Mouse (Mus musculus) G1E (cell line): ENCODE measurements around the gene Zfhx2. TPM values are rescaled to one million over a fixed set of nuclear protein-coding genes. Genes with fewer than 3 reads are reported as not detected.

ENCODE experiments used
- ATAC-seq: 2 replicates; pipeline ENCODE4 v1.8.0; 2016; ENCODE audit warnings: mild to moderate bottlenecking; ENCODE audit not compliant: insufficient number of reproducible peaks, poor library complexity, low FRiP score, severe bottlenecking; ENCODE audit errors: extremely low read depth
- DNase-seq: peaks from one replicate; pipeline ENCODE4 v3.0.0; 2012; ENCODE audit warnings: low spot score
- H3K27me3 ChIP-seq: 2 replicates; pipeline ENCODE4 v1.6.1; 2012; ENCODE audit warnings: mild to moderate bottlenecking, low read length, inconsistent platforms; ENCODE audit not compliant: insufficient read depth
- H3K36me3 ChIP-seq: replicated peaks from 2 replicates; pipeline ENCODE3; 2012; ENCODE audit warnings: mild to moderate bottlenecking, inconsistent platforms
- H3K4me1 ChIP-seq: 2 replicates; pipeline ENCODE4 v1.6.1; 2012; ENCODE audit warnings: low read depth, low read length, inconsistent platforms, mixed read lengths; ENCODE audit not compliant: insufficient read depth
- H3K4me3 ChIP-seq: 2 replicates; pipeline ENCODE4 v1.5.1; 2012; ENCODE audit warnings: low read depth, mild to moderate bottlenecking, inconsistent platforms, low read length, moderate library complexity, mixed read lengths
- H3K9me3 ChIP-seq: replicated peaks from 2 replicates; pipeline ENCODE4 v1.6.1; 2012; ENCODE audit warnings: inconsistent platforms
- CTCF ChIP-seq: IDR thresholded peaks from 2 replicates; pipeline ENCODE4 v1.5.1; 2012; ENCODE audit warnings: low read depth, low read length, inconsistent platforms, mixed read lengths
- GATA1 ChIP-seq: IDR thresholded peaks from 2 replicates; pipeline ENCODE4 v1.6.1; 2012; ENCODE audit warnings: borderline replicate concordance, low read length, inconsistent platforms, mixed read lengths
- GATA2 ChIP-seq: IDR thresholded peaks from 2 replicates; pipeline ENCODE4 v1.6.1; 2012; ENCODE audit warnings: low read depth, low read length, inconsistent platforms, borderline replicate concordance
- POLR2AphosphoS5 ChIP-seq: IDR thresholded peaks from 2 replicates; pipeline ENCODE4 v1.6.1; 2012; ENCODE audit warnings: low read depth, low read length, inconsistent platforms; ENCODE audit not compliant: insufficient replicate concordance
- TAL1 ChIP-seq: conservative IDR thresholded peaks from 2 replicates; pipeline ENCODE4 v1.6.1; 2012; ENCODE audit warnings: low read depth, low read length, inconsistent platforms, mixed read lengths
- polyA plus RNA-seq: library from polyadenylated mRNA; stranded (reverse); fragments of >175 nt; gene quantifications from 2 replicates; pipeline ENCODE4 v1.2.3, GENCODE M21; 2012
- total RNA-seq, 2 experiments: library from RNA; stranded (forward) in 1 of 2; stranded (reverse) in 1 of 2; fragments of 200-1000 nt in 1 of 2; fragments of >200 nt in 1 of 2; fragmentation: Nextera tagmentation in 1 of 2; gene quantifications; 2 replicates each; pipeline ENCODE4 v1.2.3; 2014 to 2017

The Zfhx2 gene
- total and polyA plus RNA-seq, 3 experiments, result 1.9 to 7.9 (median 2.8) TPM

- ATAC-seq, result no peak
- H3K4me3 ChIP-seq, result no peak overlapping the region
- peaks cover 34% of the 10 kb centered on the region for H3K4me1 ChIP-seq
These were observed 11.0 kb downstream of the Zfhx2 start for GRCm38 (mm10) chr14:55081105-55081504.

DNA sequence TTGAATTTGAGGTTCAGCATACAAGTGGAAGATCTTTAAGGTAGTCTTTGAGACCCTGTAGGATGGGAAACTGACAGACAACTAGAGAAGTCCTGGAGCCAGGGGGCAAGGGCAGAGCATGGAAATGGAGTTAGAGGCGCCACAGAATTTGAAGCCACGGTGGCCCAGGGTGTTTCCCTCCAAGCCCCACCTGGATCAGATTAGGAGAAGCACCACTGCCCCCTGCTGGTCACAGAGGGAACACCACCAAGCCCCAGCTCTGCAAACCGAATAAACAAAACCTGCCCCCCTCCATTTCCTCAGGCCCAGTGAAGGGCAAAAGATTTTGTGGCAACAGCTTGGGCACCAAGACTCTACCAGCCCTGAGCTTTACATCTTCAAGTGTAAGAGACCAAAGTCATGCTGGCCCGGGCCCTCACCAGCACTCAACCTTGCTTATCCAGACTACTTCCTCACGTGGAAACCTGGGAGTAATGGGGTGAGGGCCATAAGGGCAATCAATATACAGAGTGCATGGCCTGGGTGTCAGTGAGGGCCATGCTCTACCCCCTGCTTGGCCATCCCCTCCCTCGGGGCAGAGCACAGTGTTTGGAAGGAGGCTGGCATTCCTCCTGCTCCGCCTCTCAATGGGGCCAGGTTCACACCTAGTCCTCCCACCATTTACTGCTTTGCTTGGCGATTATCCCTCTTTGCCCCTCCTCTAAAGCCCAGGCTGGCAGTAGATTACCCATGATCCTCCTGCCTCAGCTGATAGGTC is 12.7 kb downstream of the Zfhx2 start:
- peaks cover 27% of the 10 kb centered on the region for H3K4me1 ChIP-seq
- no peaks in the 10 kb centered on the region for H3K36me3 ChIP-seq
- DNase-seq, result peak; percentile 60
- TF ChIP-seq POLR2AphosphoS5 (no peak), CTCF (peak; percentile 92), GATA1 (no peak), TAL1 (no peak), GATA2 (no peak)
- ATAC-seq, result no peak
- no peaks in the 10 kb centered on the region for H3K9me3 ChIP-seq
- H3K4me3 ChIP-seq, result no peak overlapping the region
- H3K27me3 ChIP-seq, result peaks cover 31% of the 10 kb centered on the region

More at GRCm38 (mm10) chr14:55081105-55081504, 11.0 kb downstream of the Zfhx2 start:
- Histone ChIP-seq H3K27me3 (peaks cover 23% of the 10 kb centered on the region), H3K9me3 (no peaks in the 10 kb centered on the region), H3K36me3 (no peaks in the 10 kb centered on the region)
- TF ChIP-seq GATA2 (no peak), TAL1 (no peak), POLR2AphosphoS5 (no peak), CTCF (no peak), GATA1 (no peak)
- no peak for DNase-seq

DNA sequence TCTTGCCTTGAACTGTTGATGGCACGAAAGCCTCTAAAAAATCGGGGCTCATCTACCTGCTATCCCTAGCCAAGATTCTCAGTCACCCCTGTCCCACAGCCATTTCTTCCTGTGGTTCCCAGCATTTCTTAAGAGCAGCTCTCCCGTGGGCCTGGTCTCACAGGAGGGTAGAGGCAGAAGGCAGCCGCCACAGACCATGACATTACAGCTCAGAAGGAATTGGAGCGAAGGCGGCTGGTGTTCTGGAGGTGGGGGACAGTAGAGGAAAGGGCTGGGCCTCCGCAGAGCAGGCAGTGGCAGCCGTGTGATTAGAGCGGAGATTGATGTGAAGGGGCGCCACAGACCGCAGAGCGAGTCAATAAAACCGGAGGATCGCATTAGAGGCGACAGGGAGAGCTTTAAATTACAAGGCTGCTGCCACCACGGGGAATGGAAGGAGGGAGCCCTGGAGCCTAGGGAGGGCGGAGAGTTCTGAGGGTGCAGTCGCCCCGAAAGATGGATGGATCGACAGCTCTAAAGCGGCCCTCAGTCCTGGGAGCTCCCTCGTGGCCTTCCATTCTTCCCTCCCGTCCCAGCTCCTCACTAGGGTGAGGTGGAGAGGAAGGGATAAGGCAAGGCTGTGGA is 13.6 kb downstream of the Zfhx2 start:
- DNase-seq (no peak), ATAC-seq (no peak)
- peaks cover 35% of the 10 kb centered on the region for H3K27me3 ChIP-seq
- H3K36me3 ChIP-seq, result no peaks in the 10 kb centered on the region
- TF ChIP-seq CTCF (no peak), GATA1 (no peak), POLR2AphosphoS5 (no peak), GATA2 (no peak), TAL1 (no peak)
- no peaks in the 10 kb centered on the region for H3K9me3 ChIP-seq
- H3K4me3 ChIP-seq, result no peak overlapping the region; the same call in 1 of the 2 replicates
- peaks cover 27% of the 10 kb centered on the region for H3K4me1 ChIP-seq

GRCm38 (mm10) chr14:55077481-55078365 is 14.4 kb downstream of the Zfhx2 start:
- no peak for TF ChIP-seq POLR2AphosphoS5
- TF ChIP-seq GATA2, result no peak
- TF ChIP-seq CTCF, result no peak
- TF ChIP-seq TAL1, result no peak
- no peak for TF ChIP-seq GATA1
- H3K4me1 ChIP-seq, result peaks cover 27% of the 10 kb centered on the region
- no peaks in the 10 kb centered on the region for H3K36me3 ChIP-seq
- DNase-seq (no peak), ATAC-seq (no peak)
- no peak overlapping the region for H3K4me3 ChIP-seq
- H3K27me3 ChIP-seq, result peaks cover 38% of the 10 kb centered on the region
- no peaks in the 10 kb centered on the region for H3K9me3 ChIP-seq

- H3K4me1 ChIP-seq, result peaks cover 33% of the 10 kb centered on the region
- H3K27me3 ChIP-seq, result peaks cover 38% of the 10 kb centered on the region
- ATAC-seq (no peak), DNase-seq (no peak)
- H3K36me3 ChIP-seq, result no peaks in the 10 kb centered on the region
- TF ChIP-seq CTCF, result no peak
- no peak for TF ChIP-seq POLR2AphosphoS5
- no peak for TF ChIP-seq GATA2
- no peak for TF ChIP-seq GATA1
- no peak for TF ChIP-seq TAL1
- no peak overlapping the region for H3K4me3 ChIP-seq
- H3K9me3 ChIP-seq, result no peaks in the 10 kb centered on the region
These were observed 15.2 kb downstream of the Zfhx2 start for GRCm38 (mm10) chr14:55076956-55077355.

- H3K36me3 ChIP-seq, result no peaks in the 10 kb centered on the region
- H3K4me1 ChIP-seq, result peaks cover 39% of the 10 kb centered on the region
- H3K27me3 ChIP-seq, result peaks cover 38% of the 10 kb centered on the region
- DNase-seq (no peak), ATAC-seq (no peak)
- TF ChIP-seq GATA1 (no peak), CTCF (no peak), GATA2 (no peak), TAL1 (no peak), POLR2AphosphoS5 (no peak)
- no peak overlapping the region for H3K4me3 ChIP-seq
- H3K9me3 ChIP-seq, result no peaks in the 10 kb centered on the region
These were observed 15.9 kb downstream of the Zfhx2 start for GRCm38 (mm10) chr14:55076224-55076623.
